Mouse (Mus musculus): ENCODE results near the gene Tas2r118.

Gene Tas2r118

GRCm38 (mm10) chr6:23969960-23970359, at the start of gene Tas2r118:
Gene Tas2r118, minus strand, starts transcription at chr6:23970060.
- DNase-seq = no peak

GRCm38 (mm10) chr6:24018320-24018719, 48.5 kb upstream of the Tas2r118 start:
- no peak for DNase-seq

DNA sequence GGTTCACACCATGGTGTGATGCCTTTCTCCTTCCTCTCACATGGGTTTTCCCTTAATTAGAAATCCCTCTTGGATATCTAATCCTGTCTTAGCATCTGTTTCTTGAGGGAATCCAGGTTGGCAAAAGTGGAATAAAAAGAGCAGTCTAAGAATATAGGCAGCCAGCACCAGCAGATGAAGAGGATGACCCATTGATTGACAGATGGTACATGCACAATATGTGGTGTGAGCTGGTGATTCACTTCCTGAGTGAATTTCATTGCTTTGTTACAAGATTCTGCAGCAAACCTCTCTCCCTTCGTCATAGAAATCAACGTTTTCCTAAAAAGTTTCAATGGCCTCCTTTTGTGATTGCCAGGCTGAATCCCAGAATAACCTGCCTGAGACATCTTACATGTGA, 23.4 kb upstream of the Tas2r118 start:
- DNase-seq = no peak

DNA sequence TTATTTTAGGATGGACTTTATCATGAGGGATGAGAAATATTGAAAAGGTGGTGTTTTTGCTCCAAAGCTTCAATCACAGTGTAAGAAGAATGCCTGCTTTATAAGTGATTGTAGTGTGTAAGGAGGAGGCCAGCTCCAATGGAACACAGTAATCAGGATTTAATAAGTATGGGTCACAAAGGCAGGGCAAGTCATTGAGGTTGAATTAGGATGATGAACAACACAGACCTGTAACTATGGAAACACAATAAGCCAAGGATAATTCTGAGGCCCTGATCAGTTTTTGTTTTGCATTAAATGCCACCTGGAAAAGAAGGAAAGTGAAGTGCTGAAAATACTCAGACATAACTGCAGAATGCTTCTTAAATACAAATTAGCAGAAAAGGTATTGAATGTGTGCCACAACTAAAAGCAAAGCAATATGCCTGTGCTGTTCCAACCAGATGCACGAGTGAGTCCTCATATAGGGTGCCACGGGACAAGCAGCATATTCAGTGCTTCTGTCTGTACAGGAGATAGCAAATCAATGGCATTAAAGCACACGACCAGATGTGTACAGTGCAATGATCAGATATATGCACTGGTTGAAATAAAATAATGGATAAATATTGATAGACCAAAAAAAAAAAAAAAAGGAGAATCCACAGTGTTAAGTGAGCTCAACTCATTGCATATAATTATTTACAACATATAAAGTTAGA, 21.0 kb upstream of the Tas2r118 start:
- peak; percentile 24 for DNase-seq

GRCm38 (mm10) chr6:23986293-23986692, 16.4 kb upstream of the Tas2r118 start:
- no peak for DNase-seq

DNA sequence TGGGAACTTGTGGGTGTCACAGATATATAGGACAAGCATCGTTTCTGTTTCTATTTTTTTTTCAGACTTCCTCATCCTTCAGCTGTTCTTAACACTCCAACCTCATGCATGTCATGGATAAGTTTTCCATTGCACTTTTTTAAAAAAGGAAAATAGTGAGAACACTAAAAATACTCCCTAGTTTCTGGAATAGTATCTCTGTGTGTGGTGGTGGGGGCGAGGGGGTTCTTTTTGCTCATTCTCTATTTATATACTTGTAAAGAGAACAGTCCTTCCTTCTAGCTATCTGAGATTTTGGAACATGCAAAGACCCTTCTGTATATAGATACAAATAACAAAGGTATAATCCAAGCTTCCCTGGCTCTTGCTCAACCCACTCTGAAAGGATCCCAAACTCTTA, 2.9 kb downstream of the Tas2r118 start:
- DNase-seq = no peak

DNA sequence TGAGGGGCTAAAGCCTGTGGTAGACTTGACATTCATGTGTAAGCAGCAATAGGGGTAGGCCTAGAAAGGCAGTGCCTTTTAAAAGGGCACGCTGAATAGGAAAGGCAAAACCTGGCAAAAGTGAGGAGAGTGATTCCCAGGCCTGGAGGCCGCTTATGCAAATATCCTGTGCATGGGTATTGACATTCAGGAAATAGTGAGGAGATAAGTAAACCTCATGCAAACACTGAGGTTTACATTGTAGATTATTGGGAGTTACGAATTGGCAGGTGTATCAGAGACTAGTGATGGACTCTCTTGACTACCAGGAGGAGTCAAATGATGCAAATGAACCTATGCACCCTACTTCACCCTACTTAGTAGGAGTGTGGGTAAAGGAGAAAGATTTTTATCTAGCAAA, 3.9 kb downstream of the Tas2r118 start:
- DNase-seq = no peak

DNA sequence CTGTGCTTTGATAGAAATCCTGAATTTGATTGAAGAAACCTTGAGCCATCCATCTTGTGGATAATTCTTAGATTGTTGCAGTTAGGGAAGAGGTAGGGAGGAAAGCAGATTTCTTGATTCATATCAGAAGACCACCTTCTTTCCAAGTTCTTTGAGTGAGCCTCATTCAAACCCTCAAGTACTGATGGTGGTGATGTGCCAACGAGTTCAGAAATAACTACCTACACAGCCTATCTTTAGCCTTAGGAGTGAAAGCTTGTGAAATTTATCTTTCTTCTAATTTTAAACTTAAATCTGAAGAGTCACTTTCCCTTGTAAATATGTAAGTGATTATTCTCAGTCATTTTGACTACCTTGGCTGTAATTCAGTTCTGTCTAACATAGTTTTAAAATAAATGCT, 6.1 kb downstream of the Tas2r118 start:
- no peak for DNase-seq

- no peak for DNase-seq
These were observed 29.1 kb downstream of the Tas2r118 start for GRCm38 (mm10) chr6:23940776-23941175.

DNA sequence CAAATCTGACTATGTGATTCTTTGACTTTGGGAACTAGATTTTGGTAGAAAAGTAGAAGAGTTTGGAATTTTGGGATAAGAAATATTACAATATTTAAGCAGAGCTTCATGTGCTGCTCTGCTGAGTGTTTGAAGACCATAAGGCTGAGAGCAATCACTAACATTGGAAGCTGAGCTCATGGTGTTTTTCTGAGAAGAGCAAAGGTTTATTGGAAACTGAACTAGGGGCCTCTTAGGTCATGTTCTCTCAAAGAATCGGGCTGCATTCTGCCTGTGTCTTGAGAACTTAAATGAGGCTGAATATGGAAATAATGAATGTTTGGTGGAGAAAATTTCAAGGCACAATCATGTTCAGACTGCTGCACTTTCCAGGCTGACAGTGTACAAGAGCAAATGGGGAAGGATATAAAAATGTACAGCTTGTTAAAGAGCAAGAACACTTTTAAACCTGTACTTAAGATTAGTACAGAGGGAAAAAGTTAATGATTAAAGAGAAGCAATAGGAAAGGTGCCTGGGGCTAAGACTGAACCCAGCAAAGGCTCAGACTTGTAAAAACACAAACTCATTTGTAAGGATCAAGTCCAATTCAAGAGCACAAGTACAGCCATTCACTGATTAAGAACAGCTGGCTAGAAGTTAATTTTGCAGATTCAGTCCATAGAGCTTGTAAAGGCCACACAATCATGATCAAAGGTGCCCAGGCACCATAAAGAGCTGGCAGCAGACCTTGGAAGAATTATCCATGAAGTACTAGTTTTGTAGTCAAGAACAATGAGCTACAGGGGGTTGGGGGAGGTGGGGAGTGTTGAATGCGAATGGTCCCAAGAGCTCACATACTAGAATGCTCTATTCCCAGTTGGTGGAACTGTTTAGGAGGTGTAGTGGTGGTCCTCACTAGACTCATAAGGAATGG, 31.0 kb downstream of the Tas2r118 start:
- DNase-seq = no peak

DNA sequence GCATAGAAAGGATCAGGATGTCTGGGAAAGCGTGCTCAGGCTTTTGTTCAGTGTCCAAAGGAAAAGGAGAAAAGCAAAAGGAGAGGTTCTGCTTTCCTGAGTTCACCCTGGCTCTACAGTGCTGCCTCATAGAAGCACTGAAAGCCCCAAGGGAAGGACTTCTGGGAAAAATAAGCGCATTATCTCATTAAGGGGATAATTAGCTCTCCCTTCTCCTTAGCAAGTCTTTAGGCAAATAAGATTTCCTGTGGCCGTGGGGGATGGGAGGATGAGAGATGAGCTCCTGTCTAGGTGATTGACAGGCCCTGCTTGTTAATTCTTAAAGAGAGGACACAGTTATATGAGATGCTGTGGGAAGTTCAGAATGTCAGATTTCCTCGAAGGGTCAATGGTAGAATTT, 33.4 kb downstream of the Tas2r118 start:
- DNase-seq = no peak

DNA sequence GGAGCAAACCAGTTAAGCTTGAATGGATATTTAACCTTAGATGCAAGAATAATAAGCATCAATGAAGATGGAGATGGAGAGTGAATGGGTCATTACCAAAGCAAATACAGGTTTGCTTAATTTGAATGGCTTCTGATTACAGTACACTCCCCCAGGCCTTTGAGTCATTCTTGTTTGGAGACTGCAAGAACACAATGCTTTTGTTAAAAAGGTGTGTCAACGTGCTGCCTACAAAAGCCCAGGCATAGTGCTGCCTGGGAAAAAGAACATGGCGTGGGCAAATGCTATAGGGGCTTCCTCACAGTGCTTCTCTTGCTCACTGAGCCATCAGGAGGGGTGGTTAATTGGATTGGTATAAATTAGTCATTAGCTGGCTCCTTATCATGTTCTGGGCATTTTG, 46.1 kb downstream of the Tas2r118 start:
- no peak for DNase-seq
